Mouse (Mus musculus) hindbrain, postnatal 0 days (tissue): ENCODE measurements around the gene Dyrk1b. TPM values are rescaled to one million over a fixed set of nuclear protein-coding genes. Genes with fewer than 3 reads are reported as not detected.

Source experiments
- ATAC-seq: fragments of 200-750 bp; cut with Nextera tagmentation; 2 replicates; pipeline ENCODE4 v1.8.0; 2017; ENCODE audit warnings: mild to moderate bottlenecking, moderate TSS enrichment, moderate library complexity
- DNase-seq: peaks from one replicate; pipeline ENCODE4 v3.0.0-alpha.2; 2015; ENCODE audit warnings: low spot score
- H3K27ac ChIP-seq: fragments of 300-500 bp; sonication (generic); 2 replicates; pipeline ENCODE4 v1.5.1; 2014; ENCODE audit warnings: mild to moderate bottlenecking
- H3K27me3 ChIP-seq: fragments of 300-500 bp; sonication (generic); 2 replicates; pipeline ENCODE4 v1.6.1; 2014; ENCODE audit warnings: low read length, mixed read lengths; ENCODE audit not compliant: insufficient read depth
- H3K36me3 ChIP-seq: fragments of 300-500 bp; sonication (generic); 2 replicates; pipeline ENCODE4 v1.6.1; 2014; ENCODE audit warnings: low read length, mixed read lengths; ENCODE audit not compliant: insufficient read depth
- H3K4me1 ChIP-seq: fragments of 300-500 bp; sonication (generic); 2 replicates; pipeline ENCODE4 v1.6.1; 2014; ENCODE audit warnings: antibody characterized with exemption, low read length, mixed read lengths; ENCODE audit not compliant: insufficient read depth
- H3K4me2 ChIP-seq: fragments of 300-500 bp; sonication (generic); 2 replicates; pipeline ENCODE4 v1.6.1; 2014; ENCODE audit warnings: low read depth, mild to moderate bottlenecking, low read length, moderate library complexity, mixed read lengths
- H3K4me3 ChIP-seq: fragments of 300-500 bp; sonication (generic); 2 replicates; pipeline ENCODE4 v1.5.1; 2014; ENCODE audit warnings: low read length
- H3K9ac ChIP-seq: fragments of 300-500 bp; sonication (generic); replicated peaks from 2 replicates; pipeline ENCODE4 v1.6.1; 2014; ENCODE audit warnings: mild to moderate bottlenecking, low read length, moderate library complexity, mixed read lengths
- H3K9me3 ChIP-seq: fragments of 300-500 bp; sonication (generic); 2 replicates; pipeline ENCODE4 v1.6.1; 2016; ENCODE audit warnings: low read length, mixed read lengths
- CTCF ChIP-seq: IDR thresholded peaks from 2 replicates; pipeline ENCODE4 v1.5.1; 2016; ENCODE audit warnings: antibody characterized with exemption, control low read depth, low read depth
- WGBS: fragments of 180-500 bp; shearing (Covaris S2); extraction: QIAGEN DNeasy Blood & Tissue Kit; methylation state at CpG from one replicate; pipeline ENCODE4 v1.1.7; 2014; 5-methylcytosine and 5-hydroxymethylcytosine counted together
- polyA plus RNA-seq: library from polyadenylated mRNA; unstranded; fragments of >200 nt; fragmentation: Nextera tagmentation; extraction: Ambion mirVana; gene quantifications from 2 replicates; pipeline ENCODE4 v1.2.1, GENCODE M21; 2015
- total RNA-seq: library from RNA; depleted of rRNA; stranded (reverse); fragments of >200 nt; gene quantifications from 2 replicates; pipeline ENCODE4 v1.2.3, GENCODE M21; 2014

The Dyrk1b gene
- total and polyA plus RNA-seq, 2 experiments from 2014 or later: 7.8 to 36.7 TPM

GRCm38 (mm10) chr7:28159893-28160292, 19.4 kb upstream of the Dyrk1b start:
- H3K9ac ChIP-seq: no peak overlapping the region
- 63% methylated on average over 3 of the region's 3 CpGs for WGBS
- H3K27ac ChIP-seq: no peak overlapping the region
- H3K27me3 ChIP-seq: no peaks in the 10 kb centered on the region
- no peaks in the 10 kb centered on the region for H3K9me3 ChIP-seq
- ATAC-seq (no peak), DNase-seq (no peak)
- H3K4me1 ChIP-seq: no peaks in the 10 kb centered on the region
- no peak for TF ChIP-seq CTCF
- no peaks in the 10 kb centered on the region for H3K36me3 ChIP-seq
- no peak overlapping the region for H3K4me2 ChIP-seq
- H3K4me3 ChIP-seq: no peak overlapping the region

GRCm38 (mm10) chr7:28161163-28161749, 18.0 kb upstream of the Dyrk1b start:
- no peak overlapping the region for H3K4me3 ChIP-seq
- H3K4me1 ChIP-seq: no peaks in the 10 kb centered on the region
- no peak for TF ChIP-seq CTCF
- H3K36me3 ChIP-seq: no peaks in the 10 kb centered on the region
- H3K9ac ChIP-seq: no peak overlapping the region
- DNase-seq (no peak), ATAC-seq (no peak)
- no peaks in the 10 kb centered on the region for H3K9me3 ChIP-seq
- no peaks in the 10 kb centered on the region for H3K27me3 ChIP-seq
- no peak overlapping the region for H3K27ac ChIP-seq
- no peak overlapping the region for H3K4me2 ChIP-seq
- 49% methylated on average over 9 of the region's 9 CpGs for WGBS

- no peak overlapping the region for H3K4me2 ChIP-seq
- no peak for TF ChIP-seq CTCF
- H3K36me3 ChIP-seq: no peaks in the 10 kb centered on the region
- 85% methylated on average over 6 of the region's 6 CpGs for WGBS
- no peak for DNase-seq
- H3K4me1 ChIP-seq: peaks cover 4% of the 10 kb centered on the region
- H3K9ac ChIP-seq: no peak overlapping the region
- ATAC-seq: no peak
- no peak overlapping the region for H3K4me3 ChIP-seq
- H3K9me3 ChIP-seq: no peaks in the 10 kb centered on the region
- H3K27ac ChIP-seq: no peak overlapping the region
- H3K27me3 ChIP-seq: no peaks in the 10 kb centered on the region
These were observed 13.9 kb upstream of the Dyrk1b start for GRCm38 (mm10) chr7:28165406-28165805.

GRCm38 (mm10) chr7:28168320-28169115, 10.8 kb upstream of the Dyrk1b start:
- WGBS: 8% methylated on average over 9 of the region's 9 CpGs
- peak; percentile 88 for TF ChIP-seq CTCF
- Histone ChIP-seq H3K9ac (peak overlapping the region; percentile 69; the same call in 1 of the 2 replicates), H3K9me3 (no peaks in the 10 kb centered on the region), H3K4me3 (peak overlapping the region; percentile 82), H3K27me3 (no peaks in the 10 kb centered on the region), H3K27ac (peak overlapping the region; percentile 78), H3K36me3 (no peaks in the 10 kb centered on the region), H3K4me2 (peak overlapping the region; percentile 94), H3K4me1 (peaks cover 19% of the 10 kb centered on the region)
- peak; percentile 79 for ATAC-seq
- DNase-seq: peak; percentile 88

GRCm38 (mm10) chr7:28169489-28170422, 9.5 kb upstream of the Dyrk1b start, which contains the start of gene Fbl:
Fbl (plus strand) TSS chr7:28169710.
- ATAC-seq: peak; percentile 93

GRCm38 (mm10) chr7:28175358-28175757, 3.9 kb upstream of the Dyrk1b start:
- Histone ChIP-seq H3K27me3 (no peaks in the 10 kb centered on the region), H3K36me3 (peaks cover 21% of the 10 kb centered on the region; the same call in 1 of the 2 replicates), H3K4me2 (no peak overlapping the region), H3K27ac (no peak overlapping the region), H3K4me1 (peaks cover 15% of the 10 kb centered on the region), H3K9me3 (no peaks in the 10 kb centered on the region), H3K9ac (no peak overlapping the region), H3K4me3 (no peak overlapping the region)
- DNase-seq: no peak
- 91% methylated on average over 4 of the region's 4 CpGs for WGBS
- no peak for TF ChIP-seq CTCF
- no peak for ATAC-seq

More at GRCm38 (mm10) chr7:28169489-28170422, 9.5 kb upstream of the Dyrk1b start, which contains the start of gene Fbl:
- Histone ChIP-seq H3K4me1 (peaks cover 19% of the 10 kb centered on the region), H3K4me2 (peak within 1 kb of the TSS; percentile 94), H3K27me3 (no peaks in the 10 kb centered on the region), H3K9me3 (no peaks in the 10 kb centered on the region), H3K27ac (peak within 1 kb of the TSS; percentile 78), H3K9ac (peak within 1 kb of the TSS; percentile 69), H3K4me3 (peak within 1 kb of the TSS; percentile 82), H3K36me3 (no peaks in the 10 kb centered on the region)
- TF ChIP-seq CTCF: no peak
- peak; percentile 98 for DNase-seq
- WGBS: under 1% methylated on average over 75 of the region's 80 CpGs
